Mouse (Mus musculus): Measurements from ENCODE around the gene Stag1.

Gene Stag1

GRCm38 (mm10) chr9:100969461-100969860 lies 371.9 kb downstream of the Stag1 start:
- DNase-seq: no peak

- no peak for DNase-seq
Measured at GRCm38 (mm10) chr9:100978666-100979065, 381.1 kb downstream of the Stag1 start.

- DNase-seq: no peak
Measured at GRCm38 (mm10) chr9:100979260-100979659, 381.7 kb downstream of the Stag1 start.

GRCm38 (mm10) chr9:100982786-100983185 lies 385.2 kb downstream of the Stag1 start:
- DNase-seq: no peak

- no peak for DNase-seq
Measured at GRCm38 (mm10) chr9:100984381-100985310, 387.0 kb downstream of the Stag1 start.

GRCm38 (mm10) chr9:100987006-100987405 lies 389.4 kb downstream of the Stag1 start:
- no peak for DNase-seq

- DNase-seq: no peak
Measured at GRCm38 (mm10) chr9:100987850-100988249, 390.3 kb downstream of the Stag1 start.

- DNase-seq: no peak
Measured at GRCm38 (mm10) chr9:100990609-100991008, 393.0 kb downstream of the Stag1 start.

- no peak for DNase-seq
Measured at GRCm38 (mm10) chr9:100991321-100991720, 393.7 kb downstream of the Stag1 start.

- DNase-seq: no peak
Measured at GRCm38 (mm10) chr9:100992191-100992590, 394.6 kb downstream of the Stag1 start.

GRCm38 (mm10) chr9:100993937-100994336 lies 396.3 kb downstream of the Stag1 start:
- DNase-seq: no peak

- DNase-seq: no peak
Measured at GRCm38 (mm10) chr9:100997138-100997537, 399.5 kb downstream of the Stag1 start.

- DNase-seq: no peak
Measured at GRCm38 (mm10) chr9:101002053-101002452, 404.5 kb downstream of the Stag1 start.

- DNase-seq: no peak
Measured at GRCm38 (mm10) chr9:101002841-101003240, 405.2 kb downstream of the Stag1 start.

- DNase-seq: no peak
Measured at GRCm38 (mm10) chr9:101003302-101003701, 405.7 kb downstream of the Stag1 start.

- no peak for DNase-seq
Measured at GRCm38 (mm10) chr9:101005866-101006265, 408.3 kb downstream of the Stag1 start.

All from thymus, adult 18-20 months (tissue).